ENCODE assay signal across 9 mouse cellular contexts in genomic region chr6:94751101-94751440, GRCm38 (mm10). TPM values are rescaled to one million over a fixed set of nuclear protein-coding genes. Genes with fewer than 3 reads are reported as not detected.
A peak's percentile ranks its signal among the peaks of the same experiment; 100 is the strongest.
DNase-seq lines count a peak whose midpoint lies in the region; ATAC-seq and TF ChIP-seq lines count a peak whose summit lies in the region.
"Had no signal": no experiment of that assay in that cellular context is flagged by ENCODE, and none has a peak within 500 bp of the region (broad histone marks: within the 10 kb centered on the region; RNA-seq: fewer than 3 reads in every experiment).

No protein-coding gene starts in this region.

- no peaks in the 10 kb centered on the region for H3K27me3 ChIP-seq in testis, adult 2 months (ENCODE audit: control insufficient read depth, insufficient read depth, low read length)
- no peaks in the 10 kb centered on the region for H3K27me3 ChIP-seq in hindbrain, embryonic 13.5 days
- H3K27me3 ChIP-seq in stomach, postnatal 0 days (ENCODE audit: control insufficient read depth, insufficient read depth, low read length): no peaks in the 10 kb centered on the region

- TF ChIP-seq POLR2A in testis, adult 2 months (IDR thresholded peaks at IDR 0.05; ENCODE audit: control insufficient read depth, low read depth, low read length): no peak

- peak; percentile 73; the same call in 1 of the 2 replicates for TF ChIP-seq CTCF in testis, adult 2 months (IDR thresholded peaks at IDR 0.05; ENCODE audit: control insufficient read depth, insufficient read depth, insufficient replicate concordance, low read depth, low read length)
- peak; percentile 60 for TF ChIP-seq CTCF in stomach, postnatal 0 days (IDR thresholded peaks at IDR 0.05; ENCODE audit: low read depth)

- peak; percentile 20 to 38 for DNase-seq in cerebellum, postnatal 10 days
- DNase-seq in cerebellum, adult 8-10 months: no peak
- DNase-seq in testis, postnatal 10 days (ENCODE audit: low spot score): no peak
- DNase-seq in stomach, postnatal 0 days (ENCODE audit: low spot score): no peak
- no peak for DNase-seq in kidney, adult 11 months
- DNase-seq in natural killer cell, adult 2 months (ENCODE audit: low spot score in 2 of 2): no peak
- DNase-seq: heart, postnatal 14 days had no signal

- 18% methylated on average over 8 of the region's 8 CpGs for whole genome bisulfite sequencing in hindbrain, embryonic 13.5 days
- 36% methylated on average over 8 of the region's 8 CpGs for WGBS in stomach, postnatal 0 days

- H3K4me3 ChIP-seq in testis, adult 2 months (ENCODE audit: control insufficient read depth, low read depth, low read length): no peak overlapping the region
- no peak overlapping the region for H3K4me3 ChIP-seq in hindbrain, embryonic 13.5 days
- H3K4me3 ChIP-seq in stomach, postnatal 0 days (ENCODE audit: low read depth, low read length): no peak overlapping the region

- no peak for TF ChIP-seq EP300 in stomach, postnatal 0 days (optimal IDR thresholded peaks at IDR 0.05)

- no peaks in the 10 kb centered on the region for H3K9me3 ChIP-seq in hindbrain, embryonic 13.5 days
- H3K9me3 ChIP-seq in stomach, postnatal 0 days (ENCODE audit: control insufficient read depth, low read length): no peaks in the 10 kb centered on the region

- no peaks in the 10 kb centered on the region; the same call in 1 of the 2 replicates for H3K4me1 ChIP-seq in testis, adult 2 months (ENCODE audit: control insufficient read depth, insufficient read depth, low read length)
- H3K4me1 ChIP-seq in hindbrain, embryonic 13.5 days (replicated peaks): peaks cover 21% of the 10 kb centered on the region
- H3K4me1 ChIP-seq in stomach, postnatal 0 days (replicated peaks; ENCODE audit: control insufficient read depth, insufficient read depth): peaks cover under 1% of the 10 kb centered on the region; the same call in 1 of the 2 replicates

- no peak overlapping the region for H3K27ac ChIP-seq in testis, adult 2 months (ENCODE audit: control insufficient read depth, insufficient read depth, low read depth, low read length)
- H3K27ac ChIP-seq in hindbrain, embryonic 13.5 days: no peak overlapping the region
- H3K27ac ChIP-seq in stomach, postnatal 0 days (replicated peaks): no peak overlapping the region

- H3K4me2 ChIP-seq in hindbrain, embryonic 13.5 days: peak overlapping the region; percentile 31; the same call in 1 of the 2 replicates
- H3K4me2 ChIP-seq in stomach, postnatal 0 days (replicated peaks; ENCODE audit: low read depth): no peak overlapping the region

- H3K9ac ChIP-seq in hindbrain, embryonic 13.5 days: no peak overlapping the region
- H3K9ac ChIP-seq in stomach, postnatal 0 days (ENCODE audit: low read length): no peak overlapping the region

- ATAC-seq in hindbrain, embryonic 13.5 days (ENCODE audit: low FRiP score): no peak
- ATAC-seq in stomach, postnatal 0 days (ENCODE audit: low FRiP score, low TSS enrichment): no peak

- H3K36me3 ChIP-seq in testis, adult 2 months (ENCODE audit: control insufficient read depth, insufficient read depth, low read length): no peaks in the 10 kb centered on the region
- H3K36me3 ChIP-seq in hindbrain, embryonic 13.5 days: no peaks in the 10 kb centered on the region
- H3K36me3 ChIP-seq in stomach, postnatal 0 days (ENCODE audit: control insufficient read depth, insufficient read depth, low read length): no peaks in the 10 kb centered on the region

RNA-seq across cellular contexts. Expression of gene Lrig1, which starts 51.1 kb away (rescaled TPM):
- 2.9 and 3.3 TPM in 2 replicates for polyA plus RNA-seq in testis, adult 2 months (2012; rRNA removed)
- polyA plus RNA-seq in hindbrain, embryonic 13.5 days (2015; fragmentation: Nextera tagmentation; extraction: Ambion mirVana): 10.9 and 12.5 TPM in 2 replicates
- 15.2 and 19.6 TPM in 2 replicates for polyA plus RNA-seq in stomach, postnatal 0 days (2015; fragmentation: Nextera tagmentation; extraction: Ambion mirVana)

Comparison
In these comparisons a context has a peak if more than half of its experiments do, and no peak if none do; other contexts are left out.
1. DNase-seq: peak in cerebellum, postnatal 10 days (2 of 2); none in cerebellum, adult 8-10 months (single experiment), testis, postnatal 10 days (single experiment), stomach, postnatal 0 days (single experiment), kidney, adult 11 months (single experiment) and natural killer cell, adult 2 months (0 of 2).